Mouse (Mus musculus): Measurements from ENCODE around the gene Slc35d3. TPM values are rescaled to one million over a fixed set of nuclear protein-coding genes. Genes with fewer than 3 reads are reported as not detected.

Gene Slc35d3
- polyA plus RNA-seq (2016; fragmentation: Nextera tagmentation; extraction: Ambion mirVana): 0.61 and 0.69 TPM in 2 replicates

DNA sequence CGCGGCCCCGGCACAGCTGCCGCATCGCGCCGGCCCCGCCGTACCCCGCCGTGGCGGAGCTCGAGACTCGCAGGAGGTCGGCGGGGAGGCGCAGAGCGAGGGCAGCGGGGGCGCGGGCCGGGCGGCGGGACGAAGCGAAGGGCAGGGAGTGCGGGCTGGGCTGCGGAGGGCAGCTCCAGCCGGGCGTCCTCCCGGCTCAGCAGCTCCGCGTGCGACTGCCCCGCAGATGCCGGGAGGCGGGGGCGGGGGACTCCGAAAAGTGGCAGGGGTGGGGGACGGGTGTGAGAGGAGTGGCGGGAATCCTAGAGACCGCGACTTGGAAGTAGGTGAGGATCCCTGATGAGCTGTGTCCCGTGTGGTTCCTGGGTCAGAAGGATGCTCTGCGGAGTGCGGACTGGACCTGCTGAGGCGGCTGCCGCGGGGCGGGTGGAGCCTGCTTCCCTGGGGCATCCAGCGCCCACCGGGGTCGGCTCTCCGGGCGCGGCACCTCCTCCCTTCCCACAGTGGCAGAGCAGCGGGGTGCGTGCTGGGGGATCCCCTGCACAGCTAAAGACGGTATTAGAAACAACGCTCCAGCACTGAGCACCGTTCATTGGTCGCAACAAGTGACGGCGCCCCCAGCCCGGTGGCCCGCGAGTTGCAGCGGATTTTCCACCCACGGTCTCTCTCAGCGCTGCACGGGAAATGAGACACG lies at the start of gene Slc35d3:
Slc35d3 (minus strand) TSS at position 462 of the 694 bp plus-strand sequence.
- Histone ChIP-seq H3K9me3 (no peaks in the 10 kb centered on the region), H3K9ac (replicated peaks) (peak within 1 kb of the TSS; percentile 60), H3K27me3 (peaks cover 55% of the 10 kb centered on the region), H3K4me2 (peak within 1 kb of the TSS; percentile 99), H3K27ac (no peak within 1 kb of the TSS), H3K4me3 (replicated peaks) (peak within 1 kb of the TSS; percentile 64), H3K4me1 (replicated peaks) (peaks cover 35% of the 10 kb centered on the region), H3K36me3 (no peaks in the 10 kb centered on the region)
- under 1% methylated on average over 64 of the region's 72 CpGs for WGBS
- peak; percentile 39; the same call in 1 of the 2 replicates for ATAC-seq (ENCODE audit: insufficient number of reproducible peaks, insufficient read depth, low FRiP score, low TSS enrichment, low read depth)

DNA sequence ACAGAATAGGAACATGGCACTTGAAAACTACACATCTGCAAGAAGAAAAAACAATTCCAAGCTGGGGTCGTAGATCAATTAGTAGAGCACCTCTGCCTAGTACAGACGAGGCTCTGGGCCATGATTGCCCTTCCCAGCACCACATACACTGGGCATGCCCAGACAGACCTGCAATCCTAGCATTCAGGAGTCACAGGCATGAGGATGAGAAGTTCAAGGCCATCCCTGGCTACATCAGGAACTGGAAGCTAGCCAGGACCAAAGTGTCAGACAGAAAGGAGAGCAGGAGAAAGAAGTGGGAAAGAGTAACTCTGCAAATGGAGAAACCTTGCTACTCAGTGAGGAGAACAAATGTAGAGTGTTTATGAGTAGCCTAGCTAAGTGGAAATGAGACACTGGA lies 48.9 kb upstream of the Slc35d3 start:
- Histone ChIP-seq H3K4me1 (replicated peaks) (peaks cover 8% of the 10 kb centered on the region), H3K36me3 (peaks cover 9% of the 10 kb centered on the region; the same call in 1 of the 2 replicates), H3K9me3 (no peaks in the 10 kb centered on the region), H3K9ac (replicated peaks) (no peak overlapping the region), H3K27ac (no peak overlapping the region), H3K4me2 (no peak overlapping the region), H3K27me3 (no peaks in the 10 kb centered on the region), H3K4me3 (replicated peaks) (no peak overlapping the region)
- ATAC-seq (ENCODE audit: insufficient number of reproducible peaks, insufficient read depth, low FRiP score, low TSS enrichment, low read depth): no peak
- 50% methylated on average over 2 of the region's 2 CpGs for WGBS

DNA sequence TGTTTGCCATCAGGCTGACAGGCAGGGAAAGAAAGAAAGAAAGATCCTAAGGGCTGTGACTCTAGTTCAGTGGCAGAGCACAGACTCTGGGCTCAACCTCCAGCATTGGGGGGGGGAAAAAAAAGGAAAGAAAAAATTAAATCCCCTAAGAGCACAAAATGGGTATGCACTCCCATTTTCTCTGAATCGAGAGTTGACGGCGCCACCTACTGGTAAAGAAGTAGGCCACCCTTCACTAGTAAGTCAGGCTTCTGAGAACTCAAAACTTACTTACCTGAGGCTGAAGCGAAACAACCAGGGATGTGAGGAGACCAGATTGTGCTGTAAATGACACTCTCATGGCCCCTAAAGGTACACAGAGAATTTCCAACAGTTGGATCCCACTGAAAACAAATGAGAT lies 42.7 kb upstream of the Slc35d3 start:
- peaks cover 12% of the 10 kb centered on the region for H3K36me3 ChIP-seq
- no peak for ATAC-seq (ENCODE audit: insufficient number of reproducible peaks, insufficient read depth, low FRiP score, low TSS enrichment, low read depth)
- H3K4me2 ChIP-seq: no peak overlapping the region
- no peak overlapping the region for H3K9ac ChIP-seq (replicated peaks)
- no peaks in the 10 kb centered on the region for H3K4me1 ChIP-seq (replicated peaks)
- WGBS: 19% methylated on average over 4 of the region's 4 CpGs
- H3K9me3 ChIP-seq: no peaks in the 10 kb centered on the region
- H3K4me3 ChIP-seq (replicated peaks): no peak overlapping the region
- no peak overlapping the region for H3K27ac ChIP-seq
- no peaks in the 10 kb centered on the region for H3K27me3 ChIP-seq

- ATAC-seq (ENCODE audit: insufficient number of reproducible peaks, insufficient read depth, low FRiP score, low TSS enrichment, low read depth): no peak
- no peak overlapping the region for H3K27ac ChIP-seq
Measured at GRCm38 (mm10) chr10:19893146-19893545, 41.9 kb upstream of the Slc35d3 start.

GRCm38 (mm10) chr10:19891686-19892085 lies 40.4 kb upstream of the Slc35d3 start:
- no peak overlapping the region for H3K4me2 ChIP-seq
- no peaks in the 10 kb centered on the region for H3K27me3 ChIP-seq
- no peaks in the 10 kb centered on the region for H3K4me1 ChIP-seq (replicated peaks)
- H3K4me3 ChIP-seq (replicated peaks): no peak overlapping the region
- no peak for ATAC-seq (ENCODE audit: insufficient number of reproducible peaks, insufficient read depth, low FRiP score, low TSS enrichment, low read depth)
- H3K36me3 ChIP-seq: peaks cover 11% of the 10 kb centered on the region
- H3K9ac ChIP-seq (replicated peaks): no peak overlapping the region
- WGBS: 68% methylated on average over 3 of the region's 3 CpGs
- H3K9me3 ChIP-seq: no peaks in the 10 kb centered on the region
- no peak overlapping the region for H3K27ac ChIP-seq

More at GRCm38 (mm10) chr10:19893146-19893545, 41.9 kb upstream of the Slc35d3 start:
- 75% methylated on average over 6 of the region's 6 CpGs for WGBS
- H3K4me2 ChIP-seq: no peak overlapping the region
- H3K9ac ChIP-seq (replicated peaks): no peak overlapping the region
- H3K27me3 ChIP-seq: no peaks in the 10 kb centered on the region
- H3K4me3 ChIP-seq (replicated peaks): no peak overlapping the region
- no peaks in the 10 kb centered on the region for H3K9me3 ChIP-seq
- H3K4me1 ChIP-seq (replicated peaks): no peaks in the 10 kb centered on the region
- peaks cover 12% of the 10 kb centered on the region for H3K36me3 ChIP-seq

- Histone ChIP-seq H3K4me2 (no peak overlapping the region), H3K27ac (no peak overlapping the region), H3K4me1 (replicated peaks) (no peaks in the 10 kb centered on the region), H3K9me3 (no peaks in the 10 kb centered on the region), H3K4me3 (replicated peaks) (no peak overlapping the region), H3K36me3 (peaks cover 16% of the 10 kb centered on the region), H3K27me3 (no peaks in the 10 kb centered on the region), H3K9ac (replicated peaks) (no peak overlapping the region)
- ATAC-seq (ENCODE audit: insufficient number of reproducible peaks, insufficient read depth, low FRiP score, low TSS enrichment, low read depth): no peak
- WGBS: 83% methylated on average over 3 of the region's 3 CpGs
Measured at GRCm38 (mm10) chr10:19889908-19890307, 38.6 kb upstream of the Slc35d3 start.

- Histone ChIP-seq H3K4me3 (replicated peaks) (no peak overlapping the region), H3K4me2 (no peak overlapping the region), H3K4me1 (replicated peaks) (no peaks in the 10 kb centered on the region), H3K27ac (no peak overlapping the region), H3K9ac (replicated peaks) (no peak overlapping the region), H3K36me3 (peaks cover 8% of the 10 kb centered on the region), H3K9me3 (no peaks in the 10 kb centered on the region), H3K27me3 (no peaks in the 10 kb centered on the region)
- no peak for ATAC-seq (ENCODE audit: insufficient number of reproducible peaks, insufficient read depth, low FRiP score, low TSS enrichment, low read depth)
- WGBS: 84% methylated on average over 3 of the region's 3 CpGs
Measured at GRCm38 (mm10) chr10:19886249-19886648, 35.0 kb upstream of the Slc35d3 start.

- Histone ChIP-seq H3K27me3 (no peaks in the 10 kb centered on the region), H3K4me3 (replicated peaks) (no peak overlapping the region), H3K4me2 (no peak overlapping the region), H3K4me1 (replicated peaks) (no peaks in the 10 kb centered on the region), H3K27ac (no peak overlapping the region), H3K9ac (replicated peaks) (no peak overlapping the region), H3K36me3 (peaks cover 8% of the 10 kb centered on the region), H3K9me3 (no peaks in the 10 kb centered on the region)
- ATAC-seq (ENCODE audit: insufficient number of reproducible peaks, insufficient read depth, low FRiP score, low TSS enrichment, low read depth): no peak
- 78% methylated on average over 4 of the region's 4 CpGs for WGBS
Measured at GRCm38 (mm10) chr10:19884409-19884808, 33.1 kb upstream of the Slc35d3 start.

GRCm38 (mm10) chr10:19880437-19880836 lies 29.2 kb upstream of the Slc35d3 start:
- ATAC-seq (ENCODE audit: insufficient number of reproducible peaks, insufficient read depth, low FRiP score, low TSS enrichment, low read depth): no peak
- Histone ChIP-seq H3K4me3 (replicated peaks) (no peak overlapping the region), H3K4me1 (replicated peaks) (no peaks in the 10 kb centered on the region), H3K9ac (replicated peaks) (no peak overlapping the region), H3K27ac (no peak overlapping the region), H3K27me3 (no peaks in the 10 kb centered on the region), H3K36me3 (no peaks in the 10 kb centered on the region; the same call in 1 of the 2 replicates), H3K4me2 (no peak overlapping the region), H3K9me3 (no peaks in the 10 kb centered on the region)
- WGBS: 84% methylated on average over 3 of the region's 3 CpGs

- no peak overlapping the region for H3K4me3 ChIP-seq (replicated peaks)
- H3K9ac ChIP-seq (replicated peaks): no peak overlapping the region
- H3K4me1 ChIP-seq (replicated peaks): no peaks in the 10 kb centered on the region
- no peaks in the 10 kb centered on the region for H3K27me3 ChIP-seq
- no peak overlapping the region for H3K27ac ChIP-seq
- no peaks in the 10 kb centered on the region for H3K9me3 ChIP-seq
- H3K36me3 ChIP-seq: no peaks in the 10 kb centered on the region; the same call in 1 of the 2 replicates
- 87% methylated on average over 6 of the region's 6 CpGs for WGBS
- H3K4me2 ChIP-seq: no peak overlapping the region
- no peak for ATAC-seq (ENCODE audit: insufficient number of reproducible peaks, insufficient read depth, low FRiP score, low TSS enrichment, low read depth)
Measured at GRCm38 (mm10) chr10:19879161-19879560, 27.9 kb upstream of the Slc35d3 start.

DNA sequence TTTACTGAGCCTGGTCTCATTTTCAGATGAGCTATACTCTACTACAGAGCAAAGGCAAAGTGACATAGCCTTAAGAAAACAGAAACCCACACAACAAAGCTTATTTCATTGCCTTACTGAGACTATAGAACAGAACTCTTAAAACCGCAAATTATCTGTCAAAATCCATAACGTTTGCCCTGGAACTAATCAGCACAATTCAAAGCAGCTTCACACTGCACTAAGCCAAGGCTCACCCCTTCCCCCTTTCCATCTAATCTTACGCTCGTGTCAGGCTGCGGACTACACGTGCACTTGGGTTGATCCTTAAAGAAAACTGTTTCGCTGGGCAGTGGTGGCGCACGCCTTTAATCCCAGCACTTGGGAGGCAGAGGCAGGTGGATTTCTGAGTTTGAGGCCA lies 26.4 kb upstream of the Slc35d3 start:
- H3K4me2 ChIP-seq: no peak overlapping the region
- no peaks in the 10 kb centered on the region for H3K36me3 ChIP-seq
- H3K9me3 ChIP-seq: no peaks in the 10 kb centered on the region
- no peaks in the 10 kb centered on the region for H3K4me1 ChIP-seq (replicated peaks)
- no peaks in the 10 kb centered on the region for H3K27me3 ChIP-seq
- H3K4me3 ChIP-seq (replicated peaks): no peak overlapping the region
- no peak for ATAC-seq (ENCODE audit: insufficient number of reproducible peaks, insufficient read depth, low FRiP score, low TSS enrichment, low read depth)
- no peak overlapping the region for H3K9ac ChIP-seq (replicated peaks)
- WGBS: 77% methylated on average over 9 of the region's 9 CpGs
- no peak overlapping the region for H3K27ac ChIP-seq

DNA sequence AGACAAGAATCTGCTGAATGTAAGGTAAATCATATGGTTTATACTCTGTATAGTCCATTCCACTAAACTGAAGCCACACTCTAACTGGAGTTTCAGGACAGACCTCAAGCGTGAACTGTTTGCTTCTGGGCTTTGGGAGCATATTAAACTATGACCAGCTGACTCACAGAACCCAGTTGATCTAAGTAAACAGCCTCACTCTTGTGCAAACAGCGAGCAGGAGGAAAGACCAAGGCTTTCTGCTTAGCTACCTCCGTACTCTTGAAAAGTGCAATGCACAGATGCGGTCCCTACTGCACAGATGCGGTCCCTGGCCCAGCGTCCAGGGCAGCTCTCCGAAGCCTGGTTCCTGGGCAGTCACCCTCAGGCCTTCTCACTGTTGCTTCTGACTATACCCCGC lies 26.0 kb upstream of the Slc35d3 start:
- no peak overlapping the region for H3K4me3 ChIP-seq (replicated peaks)
- no peaks in the 10 kb centered on the region for H3K36me3 ChIP-seq
- ATAC-seq (ENCODE audit: insufficient number of reproducible peaks, insufficient read depth, low FRiP score, low TSS enrichment, low read depth): no peak
- H3K27ac ChIP-seq: no peak overlapping the region
- WGBS: 82% methylated on average over 8 of the region's 8 CpGs
- H3K27me3 ChIP-seq: no peaks in the 10 kb centered on the region
- H3K9ac ChIP-seq (replicated peaks): no peak overlapping the region
- no peaks in the 10 kb centered on the region for H3K4me1 ChIP-seq (replicated peaks)
- H3K4me2 ChIP-seq: no peak overlapping the region
- no peaks in the 10 kb centered on the region for H3K9me3 ChIP-seq

Data from limb, embryonic 12.5 days (tissue).